In the genomic region with DNA sequence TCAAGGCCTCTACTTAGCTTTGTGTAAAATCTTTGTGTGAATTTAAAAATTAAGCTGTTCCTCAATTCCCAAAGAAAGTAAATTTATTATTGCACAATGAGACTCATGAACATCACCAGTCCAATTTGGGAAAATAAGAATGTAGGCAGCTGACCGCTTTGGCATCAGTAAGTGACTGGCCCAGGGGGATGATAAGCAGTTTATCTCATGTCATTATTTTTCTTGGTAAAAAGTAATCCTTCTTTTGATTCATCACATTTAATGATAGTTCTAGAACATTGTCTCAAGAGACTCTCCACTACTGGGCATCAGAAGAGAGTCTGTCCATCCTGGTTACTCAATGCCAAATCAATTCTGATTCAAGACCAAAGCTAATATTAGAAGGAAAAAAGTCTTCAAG, we compare ENCODE assay signal across 14 mouse cellular contexts.
"Had no signal": no experiment of that assay in that cellular context is flagged by ENCODE, and none has a peak within 500 bp of the region (broad histone marks: within the 10 kb centered on the region; RNA-seq: fewer than 3 reads in every experiment).

No protein-coding gene starts in this region.

- H3K36me3 ChIP-seq: liver, embryonic 13.5 days had no signal

- H3K4me2 ChIP-seq: liver, embryonic 13.5 days; midbrain, embryonic 11.5 days had no signal

- H3K4me3 ChIP-seq: left cerebral cortex, adult 2 months; liver, embryonic 13.5 days had no signal

- H3K9me3 ChIP-seq: liver, embryonic 13.5 days had no signal

- H3K27me3 ChIP-seq: liver, embryonic 13.5 days had no signal

- H3K27ac ChIP-seq: left cerebral cortex, adult 2 months; liver, embryonic 13.5 days; stomach, postnatal 0 days had no signal

- H3K4me1 ChIP-seq: liver, embryonic 13.5 days had no signal

- H3K9ac ChIP-seq: liver, embryonic 13.5 days had no signal

- DNase-seq: kidney, postnatal 10 days; kidney, postnatal 36 days; layer of hippocampus, postnatal 36 days; liver, embryonic 13.5 days; lung, adult 2 months; lung, postnatal 14 days; lung, postnatal 4 days; midbrain, embryonic 14.5 days; thymus, adult 2 months; thymus, postnatal 14 days; thymus, postnatal 4 days had no signal
